Mouse (Mus musculus): Measurements from ENCODE around the gene Dusp11. TPM values are rescaled to one million over a fixed set of nuclear protein-coding genes. Genes with fewer than 3 reads are reported as not detected.
"Not testable (repeated sequence)": the region's sequence is repeated elsewhere in the genome, so short reads cannot be mapped to it uniquely, and the experiment has no call there.

Dusp11 gene
- total RNA-seq, 2 experiments from 2014 or later, result 47.7 to 107 TPM

DNA sequence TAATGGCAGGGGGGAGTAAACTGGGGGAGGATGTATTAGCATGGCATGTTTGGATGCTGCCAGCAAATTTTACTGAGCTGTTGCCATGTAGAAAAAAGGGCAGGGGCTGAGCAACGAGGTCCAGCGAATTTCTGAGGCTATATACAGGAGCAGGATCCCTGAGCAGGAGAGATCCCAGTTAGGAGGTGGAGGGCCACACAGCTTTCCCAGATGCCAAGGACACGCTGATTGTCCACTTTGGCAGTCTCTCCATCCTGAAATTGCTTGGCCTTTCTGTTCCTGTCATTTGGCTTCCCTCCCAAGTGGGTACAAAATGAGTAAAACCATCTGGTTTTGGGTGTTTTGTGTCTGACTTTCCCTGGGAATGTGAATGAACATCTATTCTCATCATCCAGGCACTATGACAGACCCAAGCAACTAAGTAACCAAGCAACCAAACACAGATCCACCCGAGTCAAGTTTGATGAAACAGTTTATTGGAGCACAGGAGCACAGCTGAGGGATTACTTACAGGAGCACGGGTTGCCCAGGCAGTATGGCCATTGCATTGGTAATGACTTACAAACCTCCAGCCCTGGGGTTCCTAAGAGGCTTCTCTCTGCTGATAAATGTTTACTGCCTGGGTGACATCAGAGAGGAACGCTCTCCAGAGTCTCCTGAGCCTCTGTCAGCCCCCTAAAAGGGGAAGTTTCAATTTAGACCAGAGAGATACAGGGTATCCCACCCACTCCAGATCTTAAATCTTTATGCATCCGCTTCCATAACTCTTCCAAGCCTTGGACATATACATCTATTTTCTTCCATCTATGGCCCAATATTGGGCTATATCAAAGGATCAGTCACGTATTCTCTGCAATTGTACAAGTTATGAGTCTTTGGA, 62.6 kb downstream of the Dusp11 start:
- not testable (repeated sequence) for ATAC-seq (replicated peaks; ENCODE audit: low FRiP score, poor library complexity, severe bottlenecking)

DNA sequence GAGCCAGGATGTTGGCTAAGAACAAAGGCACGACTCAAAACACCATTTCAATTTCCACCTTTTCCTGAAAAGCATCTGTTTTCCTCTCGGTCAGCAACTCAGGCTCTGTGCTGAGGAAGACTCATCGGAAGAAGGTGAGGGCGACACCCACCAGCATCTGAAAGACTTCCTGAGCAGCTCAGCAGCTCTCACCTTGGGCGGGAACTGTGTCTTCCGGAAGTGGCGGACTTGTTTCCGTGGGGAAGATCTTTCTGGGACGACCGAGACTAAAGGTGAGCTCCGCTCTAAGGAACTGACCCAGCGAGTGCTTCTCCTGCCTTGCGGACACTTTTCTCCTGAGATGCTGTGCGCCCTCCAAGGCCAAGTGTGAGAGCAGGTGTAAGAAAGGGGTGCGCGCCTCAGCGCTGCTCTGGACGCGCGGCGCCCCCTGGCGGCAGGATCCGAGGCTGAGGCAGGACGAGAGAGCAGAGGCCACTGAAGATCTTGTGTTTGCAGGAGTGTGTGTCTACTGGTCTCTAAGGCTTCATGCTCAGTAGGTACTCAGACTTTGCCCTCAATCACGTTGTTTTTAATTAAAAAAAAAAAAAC, 66.3 kb downstream of the Dusp11 start:
- ATAC-seq (replicated peaks; ENCODE audit: low FRiP score, poor library complexity, severe bottlenecking), result peak; percentile 77

Other genes starting within 250 kb of the Dusp11 start
- not detected in 2 replicates for gene Nat8f7, start 248.5 kb downstream of the Dusp11 start, total RNA-seq (2015; ENCODE audit: low replicate concordance)
- not detected in 2 replicates for gene Nat8f7, start 248.5 kb downstream of the Dusp11 start, total RNA-seq (2017; ENCODE audit: low replicate concordance)
- gene Nat8f3, start 195.9 kb downstream of the Dusp11 start, total RNA-seq (2015; ENCODE audit: low replicate concordance), result not detected in 2 replicates
- not detected in 2 replicates for gene Nat8f3, start 195.9 kb downstream of the Dusp11 start, total RNA-seq (2017; ENCODE audit: low replicate concordance)
- gene Nat8f6, start 140.7 kb downstream of the Dusp11 start, total RNA-seq (2015; ENCODE audit: low replicate concordance), result not detected in 2 replicates
- not detected in 2 replicates for gene Nat8f6, start 140.7 kb downstream of the Dusp11 start, total RNA-seq (2017; ENCODE audit: low replicate concordance)
- gene Nat8f5, start 140.7 kb downstream of the Dusp11 start, total RNA-seq (2015; ENCODE audit: low replicate concordance), result not detected in 2 replicates
- gene Nat8f5, start 140.7 kb downstream of the Dusp11 start, total RNA-seq (2017; ENCODE audit: low replicate concordance), result not detected in 2 replicates
- gene Nat8, start 129.6 kb downstream of the Dusp11 start, total RNA-seq (2015; ENCODE audit: low replicate concordance), result not detected in 2 replicates
- not detected in 2 replicates for gene Nat8, start 129.6 kb downstream of the Dusp11 start, total RNA-seq (2017; ENCODE audit: low replicate concordance)
- gene Nat8f2, start 92.5 kb downstream of the Dusp11 start, total RNA-seq (2015; ENCODE audit: low replicate concordance), result not detected in 2 replicates
- gene Nat8f2, start 92.5 kb downstream of the Dusp11 start, total RNA-seq (2017; ENCODE audit: low replicate concordance), result not detected in 2 replicates
- 0.42 TPM in 1 of 2 replicates, not detected in the other for gene Nat8f4, start 56.8 kb downstream of the Dusp11 start, total RNA-seq (2015; ENCODE audit: low replicate concordance)
- 0.39 and 1.6 TPM in 2 replicates for gene Nat8f4, start 56.8 kb downstream of the Dusp11 start, total RNA-seq (2017; ENCODE audit: low replicate concordance)
- 10.8 and 10.9 TPM in 2 replicates for gene Tprkb, start 49.8 kb downstream of the Dusp11 start, total RNA-seq (2015; ENCODE audit: low replicate concordance)
- gene Tprkb, start 49.8 kb downstream of the Dusp11 start, total RNA-seq (2017; ENCODE audit: low replicate concordance), result 18.4 and 22.8 TPM in 2 replicates
- 5.0 and 15.5 TPM in 2 replicates for gene Nat8f1, start 46.0 kb downstream of the Dusp11 start, total RNA-seq (2015; ENCODE audit: low replicate concordance)
- gene Nat8f1, start 46.0 kb downstream of the Dusp11 start, total RNA-seq (2017; ENCODE audit: low replicate concordance), result 1.5 TPM in 1 of 2 replicates, not detected in the other
- gene Figla, start 54.5 kb upstream of the Dusp11 start, total RNA-seq (2015; ENCODE audit: low replicate concordance), result not detected in 2 replicates
- not detected in 2 replicates for gene Figla, start 54.5 kb upstream of the Dusp11 start, total RNA-seq (2017; ENCODE audit: low replicate concordance)
- 138 and 175 TPM in 2 replicates for gene Add2, start 67.0 kb upstream of the Dusp11 start, total RNA-seq (2015; ENCODE audit: low replicate concordance)
- 251 and 282 TPM in 2 replicates for gene Add2, start 67.0 kb upstream of the Dusp11 start, total RNA-seq (2017; ENCODE audit: low replicate concordance)
- not detected in 2 replicates for gene Tgfa, start 233.6 kb upstream of the Dusp11 start, total RNA-seq (2015; ENCODE audit: low replicate concordance)
- gene Tgfa, start 233.6 kb upstream of the Dusp11 start, total RNA-seq (2017; ENCODE audit: low replicate concordance), result not detected in 2 replicates